Mouse (Mus musculus) embryonic facial prominence, embryonic 14.5 days (tissue): ENCODE results near the gene Parvb. TPM values are rescaled to one million over a fixed set of nuclear protein-coding genes. Genes with fewer than 3 reads are reported as not detected.

Experiments used
- ATAC-seq: fragments of 200-750 bp; cut with Nextera tagmentation; 2 replicates; pipeline ENCODE4 v1.8.0; 2017; ENCODE audit warnings: low read depth, moderate number of reproducible peaks, moderate TSS enrichment
- DNase-seq: peaks from one replicate; pipeline ENCODE4 v3.0.0-alpha.2; 2015; ENCODE audit warnings: low spot score
- H3K27ac ChIP-seq: fragments of 300-500 bp; sonication (generic); replicated peaks from 2 replicates; pipeline ENCODE4 v1.5.1; 2014; ENCODE audit warnings: low read depth, mild to moderate bottlenecking, low read length, moderate library complexity
- H3K27me3 ChIP-seq: fragments of 300-500 bp; sonication (generic); replicated peaks from 2 replicates; pipeline ENCODE4 v1.6.1; 2014; ENCODE audit warnings: low read length; ENCODE audit not compliant: control insufficient read depth, insufficient read depth
- H3K36me3 ChIP-seq: fragments of 300-500 bp; sonication (generic); 2 replicates; pipeline ENCODE4 v1.6.1; 2014; ENCODE audit warnings: low read length, mixed read lengths; ENCODE audit not compliant: control insufficient read depth, insufficient read depth
- H3K4me1 ChIP-seq: fragments of 300-500 bp; sonication (generic); 2 replicates; pipeline ENCODE4 v1.6.1; 2014; ENCODE audit warnings: antibody characterized with exemption, low read length; ENCODE audit not compliant: control insufficient read depth, insufficient read depth
- H3K4me2 ChIP-seq: fragments of 300-500 bp; sonication (generic); 2 replicates; pipeline ENCODE4 v1.6.1; 2014; ENCODE audit warnings: low read depth, mild to moderate bottlenecking, low read length, moderate library complexity, mixed read lengths
- H3K4me3 ChIP-seq: fragments of 300-500 bp; sonication (generic); 2 replicates; pipeline ENCODE4 v1.5.1; 2014; ENCODE audit warnings: low read depth, mild to moderate bottlenecking, low read length
- H3K9ac ChIP-seq: fragments of 300-500 bp; sonication (generic); 2 replicates; pipeline ENCODE4 v1.6.1; 2014; ENCODE audit warnings: low read depth, mild to moderate bottlenecking, low read length, moderate library complexity, mixed read lengths
- H3K9me3 ChIP-seq: fragments of 300-500 bp; sonication (generic); 2 replicates; pipeline ENCODE4 v1.6.1; 2016; ENCODE audit warnings: low read length; ENCODE audit not compliant: control insufficient read depth
- WGBS: fragments of 180-500 bp; shearing (Covaris S2); extraction: QIAGEN DNeasy Blood & Tissue Kit; methylation state at CpG from one replicate; pipeline ENCODE4 v1.1.7; 2014; 5-methylcytosine and 5-hydroxymethylcytosine counted together
- polyA plus RNA-seq: library from polyadenylated mRNA; unstranded; fragments of >200 nt; fragmentation: Nextera tagmentation; extraction: Ambion mirVana; gene quantifications from 2 replicates; pipeline ENCODE4 v1.2.1, GENCODE M21; 2014

Gene Parvb
- polyA plus RNA-seq, 1 experiment from 2014 or later, result 7.8 TPM

DNA sequence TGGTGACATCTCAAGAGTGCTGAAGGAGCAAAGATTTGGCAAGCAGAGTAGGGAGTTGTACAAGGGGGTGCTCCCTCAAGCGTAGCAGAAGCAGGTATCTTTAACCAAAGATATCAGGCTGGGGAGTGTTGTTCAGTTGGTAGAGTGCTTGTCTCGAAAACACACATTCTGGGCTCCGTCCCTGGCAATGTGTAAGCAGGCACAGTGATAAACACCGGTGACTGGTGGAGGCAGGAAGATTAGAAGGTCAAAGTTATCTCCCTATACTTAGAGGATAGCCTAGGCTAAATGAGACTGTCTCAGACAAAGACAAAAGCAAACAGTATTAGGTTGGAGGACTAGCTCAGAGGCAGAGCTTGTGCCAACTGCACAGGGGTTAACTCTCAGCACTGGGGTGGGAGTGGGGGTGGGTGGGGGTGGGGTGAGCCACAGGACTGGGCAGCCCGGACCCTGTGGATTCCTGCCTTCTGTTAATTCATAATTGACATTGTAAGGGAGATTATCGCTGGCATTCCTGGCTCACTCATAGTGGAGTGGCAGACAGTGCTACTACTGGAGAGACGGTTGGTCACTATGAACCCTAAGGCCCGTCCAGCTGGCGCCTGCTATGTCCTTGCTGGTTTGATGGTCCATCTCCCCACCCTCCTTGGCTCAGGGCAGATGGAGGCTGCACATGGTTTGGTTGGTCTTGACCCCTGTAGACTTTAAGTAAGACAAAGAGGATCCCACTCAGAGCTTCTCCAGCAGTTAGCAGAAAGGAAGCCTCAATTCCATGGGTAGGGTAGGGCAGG lies 79.6 kb downstream of the Parvb start:
- no peaks in the 10 kb centered on the region for H3K27me3 ChIP-seq
- H3K4me2 ChIP-seq, result no peak overlapping the region
- no peaks in the 10 kb centered on the region for H3K36me3 ChIP-seq
- no peak overlapping the region for H3K9ac ChIP-seq
- peaks cover 27% of the 10 kb centered on the region for H3K4me1 ChIP-seq
- 72% methylated on average over 9 of the region's 9 CpGs for WGBS
- no peaks in the 10 kb centered on the region for H3K9me3 ChIP-seq
- ATAC-seq (no peak), DNase-seq (no peak)
- no peak overlapping the region for H3K4me3 ChIP-seq
- no peak overlapping the region for H3K27ac ChIP-seq

- H3K27me3 ChIP-seq, result no peaks in the 10 kb centered on the region
- H3K4me3 ChIP-seq, result no peak overlapping the region
- H3K36me3 ChIP-seq, result no peaks in the 10 kb centered on the region
- 66% methylated on average over 9 of the region's 10 CpGs for WGBS
- DNase-seq, result peak; percentile 34
- H3K4me2 ChIP-seq, result no peak overlapping the region
- peak; percentile 20; the same call in 1 of the 2 replicates for ATAC-seq
- 0 out of 2 replicates have a peak, but pooled peaks cover 5% of the 10 kb centered on the region for H3K9me3 ChIP-seq
- no peak overlapping the region for H3K9ac ChIP-seq
- peaks cover 27% of the 10 kb centered on the region for H3K4me1 ChIP-seq
- H3K27ac ChIP-seq, result peak overlapping the region; percentile 61
Measured at GRCm38 (mm10) chr15:84312878-84313565, 81.2 kb downstream of the Parvb start.

- Histone ChIP-seq H3K27me3 (no peaks in the 10 kb centered on the region), H3K4me1 (peaks cover 27% of the 10 kb centered on the region), H3K9me3 (0 out of 2 replicates have a peak, but pooled peaks cover 5% of the 10 kb centered on the region), H3K27ac (peak overlapping the region; percentile 61; the same call in 1 of the 2 replicates), H3K4me3 (no peak overlapping the region), H3K9ac (no peak overlapping the region), H3K36me3 (no peaks in the 10 kb centered on the region), H3K4me2 (no peak overlapping the region)
- DNase-seq, result peak; percentile 45
- WGBS, result 28% methylated on average over 9 of the region's 9 CpGs
- peak; percentile 31 for ATAC-seq
Measured at GRCm38 (mm10) chr15:84313566-84313878, 81.7 kb downstream of the Parvb start.

GRCm38 (mm10) chr15:84314420-84315080 lies 82.7 kb downstream of the Parvb start:
- WGBS, result 30% methylated on average over 18 of the region's 18 CpGs
- H3K4me3 ChIP-seq, result no peak overlapping the region
- no peaks in the 10 kb centered on the region for H3K36me3 ChIP-seq
- DNase-seq (no peak), ATAC-seq (no peak)
- 0 out of 2 replicates have a peak, but pooled peaks cover 5% of the 10 kb centered on the region for H3K9me3 ChIP-seq
- H3K4me1 ChIP-seq, result peaks cover 27% of the 10 kb centered on the region
- no peak overlapping the region for H3K4me2 ChIP-seq
- 0 out of 2 replicates have a peak overlapping the region, but pooled peaks have one; percentile 61 for H3K27ac ChIP-seq
- no peak overlapping the region for H3K9ac ChIP-seq
- H3K27me3 ChIP-seq, result no peaks in the 10 kb centered on the region

DNA sequence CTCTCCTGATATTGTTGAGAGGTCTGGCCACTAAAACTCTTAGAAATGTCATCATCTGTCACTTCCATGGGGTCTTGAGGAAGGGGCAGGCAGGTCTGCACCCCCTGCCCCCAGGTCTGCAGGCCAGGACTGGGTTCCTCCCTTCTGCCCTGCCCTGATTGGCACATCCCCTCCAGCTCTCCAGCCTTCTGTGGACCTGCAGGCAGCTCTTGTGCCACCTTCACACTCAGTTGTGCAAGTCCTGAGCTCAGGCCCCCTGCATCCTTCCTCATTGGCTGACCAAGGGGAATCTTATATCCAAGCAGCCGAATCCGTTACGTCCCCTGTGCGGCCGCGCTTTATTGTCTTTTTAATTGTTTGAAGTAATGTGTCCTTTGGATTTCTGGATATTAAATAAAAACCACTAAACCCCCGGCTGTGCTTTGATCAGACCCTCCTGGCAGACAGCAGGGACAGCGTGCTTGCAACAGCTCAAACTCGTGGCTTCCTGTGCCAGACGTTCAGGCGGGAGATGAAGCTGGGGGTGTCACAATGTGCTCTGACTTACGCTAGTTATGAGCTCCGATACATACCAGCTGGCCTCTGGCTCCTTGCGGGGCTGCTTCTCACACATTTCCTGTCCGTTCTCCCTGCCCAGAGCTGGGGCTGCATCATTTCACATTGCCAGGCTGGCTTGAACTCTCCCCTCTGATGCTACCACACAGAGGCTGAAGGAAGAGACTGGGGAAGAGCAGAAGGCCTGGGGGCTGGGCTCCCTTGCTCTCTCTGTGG lies 83.6 kb downstream of the Parvb start:
- DNase-seq (peak; percentile 71), ATAC-seq (no peak)
- H3K9me3 ChIP-seq, result 0 out of 2 replicates have a peak, but pooled peaks cover 5% of the 10 kb centered on the region
- H3K4me2 ChIP-seq, result no peak overlapping the region
- peaks cover 27% of the 10 kb centered on the region for H3K4me1 ChIP-seq
- H3K36me3 ChIP-seq, result no peaks in the 10 kb centered on the region
- H3K9ac ChIP-seq, result no peak overlapping the region
- 43% methylated on average over 15 of the region's 15 CpGs for WGBS
- no peak overlapping the region for H3K27ac ChIP-seq
- H3K4me3 ChIP-seq, result no peak overlapping the region
- no peaks in the 10 kb centered on the region for H3K27me3 ChIP-seq

- no peak overlapping the region for H3K9ac ChIP-seq
- H3K36me3 ChIP-seq, result no peaks in the 10 kb centered on the region
- no peak overlapping the region for H3K27ac ChIP-seq
- H3K4me2 ChIP-seq, result no peak overlapping the region
- peaks cover 11% of the 10 kb centered on the region for H3K4me1 ChIP-seq
- H3K9me3 ChIP-seq, result 0 out of 2 replicates have a peak, but pooled peaks cover 5% of the 10 kb centered on the region
- 71% methylated on average over 4 of the region's 4 CpGs for whole genome bisulfite sequencing
- H3K4me3 ChIP-seq, result no peak overlapping the region
- H3K27me3 ChIP-seq, result no peaks in the 10 kb centered on the region
- no peak for ATAC-seq
- DNase-seq, result no peak
Measured at GRCm38 (mm10) chr15:84319393-84319792, 87.5 kb downstream of the Parvb start.

- H3K4me2 ChIP-seq, result no peak overlapping the region
- no peak overlapping the region for H3K27ac ChIP-seq
- DNase-seq, result no peak
- H3K36me3 ChIP-seq, result no peaks in the 10 kb centered on the region
- no peak overlapping the region for H3K4me3 ChIP-seq
- no peaks in the 10 kb centered on the region for H3K27me3 ChIP-seq
- 81% methylated on average over 8 of the region's 8 CpGs for WGBS
- no peak for ATAC-seq
- H3K9ac ChIP-seq, result no peak overlapping the region
- H3K9me3 ChIP-seq, result 0 out of 2 replicates have a peak, but pooled peaks cover 5% of the 10 kb centered on the region
- peaks cover 6% of the 10 kb centered on the region; the same call in 1 of the 2 replicates for H3K4me1 ChIP-seq
Measured at GRCm38 (mm10) chr15:84321544-84322174, 89.8 kb downstream of the Parvb start.
